Mouse (Mus musculus): ENCODE data around the gene Tmem109.

The Tmem109 gene

GRCm38 (mm10) chr19:10869241-10869885, 12.4 kb downstream of the Tmem109 start:
- ChIA-PET CTCF (interaction anchor here in 2 of 4 experiments (0.7 to 1.4 kb wide), 4 partner anchors 9 to 349 kb away, joined by 3 to 7 read pairs (median 4); no protein-coding TSS in a partner anchor), POLR2A (interaction anchor here in 3 of 4 experiments (0.6 to 1.9 kb wide), 8 partner anchors 9 to 647 kb away, joined by 3 to 5 read pairs (median 4); partner anchors contain the start of genes Prpf19 (in 2 of the 3) and Ms4a6b (in 1 of the 3))

DNA sequence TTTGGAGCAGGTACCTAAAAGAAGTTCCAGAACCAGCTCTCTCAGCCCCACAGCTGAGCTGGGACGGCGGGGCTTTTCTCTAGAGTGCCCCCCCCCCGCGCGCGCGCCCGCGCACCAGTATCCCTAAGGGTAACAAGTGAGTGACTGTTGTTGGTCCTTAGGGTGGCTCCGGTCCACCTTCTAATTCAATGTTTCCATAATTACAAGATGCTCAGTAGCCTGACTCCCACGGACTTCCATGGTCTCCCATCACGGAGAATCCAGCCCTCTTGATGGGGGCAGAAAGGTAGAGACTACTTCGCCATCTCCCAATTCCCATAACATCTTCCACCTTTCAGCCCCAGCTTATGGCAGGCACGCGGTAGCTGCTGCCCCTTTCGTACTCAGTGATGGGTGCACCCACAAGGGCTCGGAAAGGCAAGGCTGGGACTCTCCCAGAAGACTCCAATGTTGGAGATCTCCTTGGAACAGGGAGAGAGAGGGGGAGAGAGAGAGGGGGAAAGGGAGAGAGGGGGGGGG, 13.1 kb downstream of the Tmem109 start:
- ChIA-PET POLR2A (interaction anchor here in 3 of 4 experiments (0.6 to 1.9 kb wide), 4 partner anchors 9 to 647 kb away, joined by 3 to 5 read pairs (median 4); partner anchors contain the start of gene Ms4a6b (in 1 of the 3)), CTCF (interaction anchor here in 3 of 4 experiments (0.6 to 1.4 kb wide), 6 partner anchors 10 to 1225 kb away, joined by 3 to 7 read pairs (median 4); partner anchors contain the start of gene Cd6 (in 1 of the 3))

- ChIA-PET POLR2A (interaction anchor here in 2 of 4 experiments (0.6 to 1.9 kb wide), 4 partner anchors 8 to 105 kb away, joined by 3 to 5 read pairs (median 4); no protein-coding TSS in a partner anchor), CTCF (interaction anchor here (0.6 to 1.4 kb wide), 7 partner anchors 11 to 1226 kb away, joined by 3 to 7 read pairs (median 4); partner anchors contain the start of gene Cd6 (in 1 of the 4))
Measured at GRCm38 (mm10) chr19:10867946-10868622, 13.7 kb downstream of the Tmem109 start.

GRCm38 (mm10) chr19:10866351-10866750, 15.4 kb downstream of the Tmem109 start:
- CTCF ChIA-PET, result no interaction called here
- POLR2A ChIA-PET, result interaction anchor here in 1 of 4 experiments (1.1 to 1.7 kb wide), 2 partner anchors 106 to 209 kb away, joined by 3 to 5 read pairs; no protein-coding TSS in a partner anchor

DNA sequence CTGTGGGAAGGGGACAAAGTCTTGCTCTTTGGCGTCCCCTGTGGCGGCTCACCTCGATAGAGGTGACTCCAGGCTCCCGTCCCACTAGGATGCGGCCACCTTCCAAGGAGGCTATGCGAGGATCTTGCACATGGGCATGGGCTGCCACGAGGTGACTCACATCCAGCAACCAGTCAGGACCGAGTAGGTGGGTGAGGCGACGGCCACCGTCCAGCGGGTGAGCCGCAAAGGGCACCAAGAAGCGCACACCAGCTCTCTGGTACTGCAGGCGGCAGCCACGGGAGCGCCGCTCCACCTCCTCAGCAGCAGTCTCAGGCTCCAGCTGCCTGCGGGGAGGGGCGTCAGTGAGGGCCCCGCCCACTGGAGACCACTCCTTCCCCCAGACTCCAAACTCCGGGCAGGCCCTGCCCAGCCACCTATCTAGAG, 21.7 kb downstream of the Tmem109 start:
- ChIA-PET POLR2A (interaction anchor here in 3 of 4 experiments (0.6 to 1.2 kb wide), 6 partner anchors 9 to 289 kb away, joined by 3 to 5 read pairs (median 3); partner anchors contain the start of genes Cyb561a3 (in 1 of the 3), Tmem132a (in 1 of the 3) and Tmem138 (in 1 of the 3)), CTCF (interaction anchor here (0.6 to 1.4 kb wide), 8 partner anchors 22 to 503 kb away, joined by 3 to 4 read pairs (median 3); no protein-coding TSS in a partner anchor)

- ChIA-PET POLR2A (interaction anchor here in 1 of 4 experiments (1.4 kb wide), 1 partner anchor 16 kb away, joined by 4 read pairs; no protein-coding TSS in a partner anchor), CTCF (interaction anchor here in 1 of 4 experiments (0.7 kb wide), 1 partner anchor 11 kb away, joined by 3 read pairs; no protein-coding TSS in a partner anchor)
Measured at GRCm38 (mm10) chr19:10856520-10856919, 25.3 kb downstream of the Tmem109 start.

DNA sequence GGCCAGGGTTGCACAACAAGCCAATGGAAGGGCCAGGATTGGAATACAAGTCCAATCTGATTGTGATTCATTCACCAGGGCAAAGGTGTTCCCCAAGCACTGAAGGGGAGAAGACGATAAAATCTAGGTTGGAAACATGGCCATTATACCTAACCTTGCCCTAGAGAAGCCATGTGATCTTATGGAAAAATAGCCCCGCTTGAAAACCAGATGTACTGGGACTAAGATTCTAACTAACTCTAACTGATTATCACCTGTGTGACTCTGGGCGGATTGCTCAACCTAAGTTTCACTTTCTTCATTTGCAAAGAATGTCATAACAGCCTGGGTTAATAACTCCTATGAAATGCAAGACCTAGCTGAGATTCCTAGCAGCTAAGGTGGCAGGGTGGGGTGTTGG, 26.4 kb downstream of the Tmem109 start:
- ChIA-PET POLR2A (interaction anchor here in 1 of 4 experiments (0.7 to 1.4 kb wide), 3 partner anchors 15 to 65 kb away, joined by 3 to 4 read pairs (median 3); no protein-coding TSS in a partner anchor), CTCF (interaction anchor here in 2 of 4 experiments (0.6 to 0.7 kb wide), 2 partner anchors 103 to 1152 kb away, joined by 3 to 5 read pairs; no protein-coding TSS in a partner anchor)

DNA sequence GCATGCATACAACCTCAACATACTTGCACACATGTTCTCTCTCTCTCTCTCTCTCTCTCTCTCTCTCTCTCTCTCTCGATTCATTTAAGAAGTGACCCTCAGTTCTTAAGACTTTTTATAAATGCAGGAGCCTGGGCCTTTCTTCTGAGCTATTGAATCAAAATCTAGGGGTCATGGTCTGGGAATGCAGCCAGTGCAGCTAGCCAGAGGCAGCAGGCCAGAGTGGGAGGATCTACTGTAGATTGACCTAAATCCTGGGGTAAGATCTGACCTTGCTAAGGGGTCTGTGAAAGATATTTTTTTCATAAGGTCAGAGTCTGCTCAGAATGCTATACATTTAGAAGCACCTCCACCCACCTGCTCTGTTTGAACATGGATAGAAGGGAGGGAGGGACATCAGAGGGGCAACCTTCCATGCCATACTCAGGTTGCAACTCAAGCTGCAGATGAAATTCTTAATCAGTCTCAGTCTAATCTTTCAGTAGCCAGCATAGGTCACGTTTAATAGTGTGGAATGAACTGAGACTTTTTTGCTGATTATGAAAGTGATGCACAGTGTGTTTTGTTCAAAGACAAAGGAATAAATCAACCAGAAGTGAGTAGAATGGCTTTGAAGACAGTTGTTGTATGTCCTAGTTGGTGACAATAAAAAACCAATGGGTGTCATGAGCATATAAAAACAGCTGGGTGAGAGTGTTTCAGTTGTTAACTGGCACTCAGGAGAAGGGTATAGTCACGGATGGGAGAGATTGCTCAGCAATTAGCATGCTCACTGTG, 34.3 kb downstream of the Tmem109 start:
- ChIA-PET CTCF (no interaction called here), POLR2A (interaction anchor here in 2 of 4 experiments (0.7 to 1.2 kb wide), 2 partner anchors 12 to 213 kb away, joined by 3 read pairs; partner anchors contain the start of gene Vwce (in 1 of the 2))

DNA sequence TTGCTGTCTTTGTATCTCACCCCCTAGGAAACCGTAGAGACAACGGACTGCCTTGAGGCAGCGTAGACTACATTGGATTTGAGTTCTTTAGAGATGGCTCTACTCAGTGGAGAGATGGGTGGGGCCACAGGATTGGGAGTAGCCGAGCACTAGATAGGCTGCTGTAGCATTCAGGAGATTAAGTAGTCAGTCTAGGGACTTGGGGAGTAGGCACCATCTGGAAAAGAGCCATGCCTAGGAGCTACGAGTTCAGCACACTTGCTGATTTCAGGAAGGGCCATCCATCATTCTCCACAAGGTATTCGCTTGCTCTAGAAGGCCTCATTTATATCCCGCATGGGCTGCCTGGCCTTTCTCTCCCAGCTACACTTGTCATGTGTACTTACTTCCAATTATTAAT, 35.7 kb downstream of the Tmem109 start:
- ChIA-PET CTCF (no interaction called here), POLR2A (interaction anchor here in 1 of 4 experiments (1.2 kb wide), 1 partner anchor 10 kb away, joined by 3 read pairs; no protein-coding TSS in a partner anchor)

GRCm38 (mm10) chr19:10845454-10845853, 36.3 kb downstream of the Tmem109 start:
- CTCF ChIA-PET, result interaction anchor here in 1 of 4 experiments (0.5 kb wide), 1 partner anchor 973 kb away, joined by 3 read pairs; no protein-coding TSS in a partner anchor
- POLR2A ChIA-PET, result interaction anchor here in 1 of 4 experiments (0.6 kb wide), 1 partner anchor 1060 kb away, joined by 3 read pairs; no protein-coding TSS in a partner anchor

DNA sequence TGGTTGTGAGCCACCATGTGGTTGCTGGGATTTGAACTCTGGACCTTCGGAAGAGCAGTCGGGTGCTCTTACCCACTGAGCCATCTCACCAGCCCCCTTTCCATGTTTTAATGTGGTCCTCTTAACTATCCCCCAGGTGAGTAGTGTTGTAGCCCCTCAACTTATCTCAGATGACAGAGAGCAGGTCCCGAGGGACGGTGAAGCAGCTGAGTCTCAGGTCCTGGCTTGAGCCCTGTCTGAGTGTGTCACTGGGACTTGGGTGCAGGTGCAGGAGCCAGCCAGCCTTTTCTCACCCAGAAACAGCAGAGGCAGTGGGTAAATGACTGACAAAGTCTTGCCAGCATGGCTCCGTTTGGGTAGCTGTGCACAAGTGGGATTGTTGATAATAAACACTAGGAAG, 37.6 kb downstream of the Tmem109 start:
- CTCF ChIA-PET, result no interaction called here
- POLR2A ChIA-PET, result interaction anchor here in 1 of 4 experiments (0.7 kb wide), 1 partner anchor 22 kb away, joined by 3 read pairs; no protein-coding TSS in a partner anchor

DNA sequence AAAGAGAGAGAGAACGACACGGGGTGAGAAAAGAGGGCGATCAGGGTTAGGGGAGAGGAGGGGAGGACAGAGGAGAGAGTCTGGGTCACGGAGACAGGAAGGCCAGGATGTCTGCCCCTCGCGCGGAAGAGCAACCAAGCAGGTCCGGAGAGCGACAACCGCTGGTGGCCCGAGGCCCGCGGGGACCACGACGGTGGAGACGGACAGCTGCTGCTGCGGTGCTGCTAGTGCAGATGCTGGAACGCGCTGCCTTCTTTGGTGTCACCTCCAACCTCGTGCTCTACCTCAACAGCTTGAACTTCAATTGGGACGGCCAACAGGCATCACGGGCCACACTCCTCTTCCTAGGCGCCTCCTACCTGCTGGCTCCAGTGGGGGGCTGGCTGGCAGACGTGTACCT, 38.9 kb downstream of the Tmem109 start:
- ChIA-PET POLR2A (interaction anchor here in 1 of 4 experiments (1.9 kb wide), 1 partner anchor 9 kb away, joined by 5 read pairs; no protein-coding TSS in a partner anchor), CTCF (no interaction called here)

- ChIA-PET POLR2A (interaction anchor here in 1 of 4 experiments (1.1 to 1.9 kb wide), 2 partner anchors 10 to 78 kb away, joined by 3 to 5 read pairs; no protein-coding TSS in a partner anchor), CTCF (no interaction called here)
Measured at GRCm38 (mm10) chr19:10841721-10842626, 39.8 kb downstream of the Tmem109 start.

DNA sequence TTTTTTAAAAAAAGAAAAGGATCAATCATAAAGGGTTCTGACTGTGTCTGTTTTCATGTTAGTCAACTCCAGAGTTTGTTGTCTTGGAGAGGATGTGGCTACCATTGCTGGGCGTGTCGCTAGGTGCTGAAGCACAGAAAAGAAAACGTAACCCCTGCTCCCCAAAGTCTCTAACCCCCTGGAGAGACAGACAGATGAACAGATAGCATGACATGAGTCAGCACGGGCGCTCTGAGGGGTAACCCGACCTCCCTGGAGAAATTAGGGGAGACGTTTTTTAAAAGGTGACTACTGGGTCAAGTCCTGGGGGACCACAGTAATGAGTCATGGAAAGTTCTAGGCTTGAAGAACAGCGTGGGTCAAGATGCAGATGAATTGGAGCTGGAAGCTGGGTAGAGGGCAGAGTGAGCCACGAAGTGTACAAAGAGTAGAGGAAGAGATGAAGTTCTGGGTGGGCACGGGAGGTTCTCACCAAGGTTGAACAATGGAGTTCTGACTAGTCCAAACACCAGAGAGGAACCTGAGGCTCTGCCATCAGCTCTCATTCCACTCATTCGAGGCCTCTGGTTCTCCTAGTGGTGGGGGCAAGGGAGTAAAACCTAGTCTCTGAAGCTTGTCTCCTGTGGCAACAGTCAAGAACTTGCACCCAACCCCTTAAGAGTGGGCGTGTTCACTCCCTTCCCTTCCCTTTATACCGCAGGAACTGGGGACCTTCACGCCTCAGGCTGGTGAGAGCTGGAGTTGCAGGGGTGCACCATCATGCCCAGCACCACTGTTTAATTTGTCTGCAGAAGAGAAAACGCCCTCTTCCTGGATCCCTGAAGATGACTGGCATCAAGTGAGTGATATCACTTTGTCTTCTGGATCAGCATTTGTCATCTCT, 42.5 kb downstream of the Tmem109 start, which contains the start of gene Slc15a3:
Gene Slc15a3, plus strand, starts transcription at position 718 of the 883 bp plus-strand sequence.
- POLR2A ChIA-PET, result no interaction called here
- CTCF ChIA-PET, result interaction anchor here in 3 of 4 experiments (0.7 to 1.3 kb wide), 3 partner anchors 8 to 130 kb away, joined by 3 to 5 read pairs (median 3); no protein-coding TSS in a partner anchor

- CTCF ChIA-PET, result interaction anchor here in 3 of 4 experiments (0.6 to 1.6 kb wide), 6 partner anchors 99 to 422 kb away, joined by 3 to 10 read pairs (median 6); no protein-coding TSS in a partner anchor
- POLR2A ChIA-PET, result interaction anchor here in 3 of 4 experiments (0.6 to 2.2 kb wide), 8 partner anchors 11 to 137 kb away, joined by 3 to 9 read pairs (median 3); partner anchors contain the start of gene Prpf19 (in 1 of the 3)
Measured at GRCm38 (mm10) chr19:10835671-10836070, 46.1 kb downstream of the Tmem109 start.

Measured in embryonic stem cell, embryonic (primary cell).